Mouse (Mus musculus) 416B (cell line): Measurements from ENCODE around the gene Klra17.
"Not testable (repeated sequence)": the region's sequence is repeated elsewhere in the genome, so short reads cannot be mapped to it uniquely, and the experiment has no call there.

Source experiments
- DNase-seq: peaks from one replicate; pipeline ENCODE4 v3.0.0; 2011; ENCODE audit warnings: low read depth

Klra17 gene

GRCm38 (mm10) chr6:129876549-129876948 is at the start of gene Klra17:
TSS of gene Klra17 (minus strand) at chr6:129876672.
- peak; percentile 74 for DNase-seq

- peak; percentile 90 for DNase-seq
These were observed 41.0 kb upstream of the Klra17 start, which contains the start of gene Klra5 for GRCm38 (mm10) chr6:129917476-129917946. TSS of gene Klra5 (minus strand) at chr6:129917650.

- DNase-seq = peak; percentile 68
These were observed 40.5 kb upstream of the Klra17 start for GRCm38 (mm10) chr6:129916996-129917395.

- DNase-seq = no peak
These were observed 6.1 kb upstream of the Klra17 start for GRCm38 (mm10) chr6:129882525-129882924.

GRCm38 (mm10) chr6:129862349-129862748 is 14.1 kb downstream of the Klra17 start, which contains the start of gene Gm17631:
TSS of gene Gm17631 (plus strand) at chr6:129862649.
- not testable (repeated sequence) for DNase-seq

- DNase-seq = no peak
These were observed 50.9 kb downstream of the Klra17 start for GRCm38 (mm10) chr6:129825559-129825958.

- peak; percentile 97 for DNase-seq
These were observed 52.5 kb downstream of the Klra17 start for GRCm38 (mm10) chr6:129824004-129824403.

- peak; percentile 70 for DNase-seq
These were observed 58.7 kb downstream of the Klra17 start for GRCm38 (mm10) chr6:129817731-129818130.

GRCm38 (mm10) chr6:129784170-129784569 is 92.3 kb downstream of the Klra17 start, which contains the start of gene Gm156:
TSS of gene Gm156 (minus strand) at chr6:129784270.
- DNase-seq = not testable (repeated sequence)
